Mouse (Mus musculus): ENCODE data around the gene Coro6.

Gene Coro6

DNA sequence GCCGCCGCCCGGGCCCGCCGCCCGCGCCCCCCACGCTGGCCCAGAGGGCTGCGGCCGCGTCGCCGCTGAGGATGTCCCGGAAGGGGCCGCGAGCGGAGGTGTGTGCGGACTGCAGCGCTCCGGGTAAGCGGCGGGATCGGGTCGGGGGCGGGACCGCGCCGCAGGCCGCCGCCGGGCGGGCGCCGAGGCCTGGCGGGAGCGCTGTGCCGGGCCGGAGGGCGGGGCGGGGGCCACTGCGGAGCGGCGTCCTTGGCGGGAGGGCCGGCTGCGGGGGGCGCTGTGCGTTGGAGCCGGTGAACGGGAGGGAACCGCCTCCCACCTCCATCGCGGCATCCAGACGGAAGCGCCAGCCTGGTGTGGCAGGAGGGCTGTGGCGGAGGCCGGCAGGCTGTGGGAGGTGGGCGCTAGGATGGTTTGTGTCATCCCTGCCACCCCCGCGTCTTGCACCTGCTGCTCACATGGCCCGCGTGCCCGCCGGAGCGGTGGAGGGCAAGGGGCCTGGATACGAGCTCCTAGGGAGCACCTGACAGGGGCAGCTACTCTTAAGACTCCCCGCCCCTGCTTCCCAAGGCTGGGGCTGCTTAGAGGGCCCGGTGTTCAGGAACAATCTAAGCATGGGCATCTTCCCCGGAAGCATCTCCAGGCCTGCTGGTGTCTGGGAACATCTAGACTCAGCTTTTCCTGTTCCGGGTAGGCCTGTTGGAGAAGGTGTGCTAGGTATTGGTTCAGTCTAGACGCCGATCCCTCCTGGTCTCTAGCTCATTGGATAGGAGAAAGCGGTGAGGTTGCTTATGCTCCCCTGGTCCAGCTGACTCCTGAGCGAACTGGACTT is 31.5 kb downstream of the Coro6 start, which contains the start of gene Git1:
Git1 (plus strand) TSS at position 51 of the 832 bp plus-strand sequence.
- peak; percentile 32 for DNase-seq (ENCODE audit: low spot score)

DNA sequence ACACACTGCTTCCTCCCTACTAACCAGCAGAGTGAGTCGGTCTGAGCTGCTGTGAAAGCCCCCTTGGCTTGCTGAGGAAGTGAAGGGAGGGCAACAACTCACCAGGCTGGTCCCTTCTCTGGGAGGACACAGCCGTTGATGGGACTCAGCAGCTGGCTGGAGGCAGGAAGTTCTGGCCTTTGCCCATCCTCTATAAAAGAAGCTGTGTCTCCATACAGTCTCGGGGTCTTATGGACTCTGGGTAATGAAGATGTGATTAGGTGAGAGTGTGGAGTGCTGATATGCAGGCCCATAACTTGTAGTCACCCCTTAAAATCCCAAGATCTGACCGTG is 32.1 kb downstream of the Coro6 start:
- DNase-seq (ENCODE audit: low spot score), result no peak

DNA sequence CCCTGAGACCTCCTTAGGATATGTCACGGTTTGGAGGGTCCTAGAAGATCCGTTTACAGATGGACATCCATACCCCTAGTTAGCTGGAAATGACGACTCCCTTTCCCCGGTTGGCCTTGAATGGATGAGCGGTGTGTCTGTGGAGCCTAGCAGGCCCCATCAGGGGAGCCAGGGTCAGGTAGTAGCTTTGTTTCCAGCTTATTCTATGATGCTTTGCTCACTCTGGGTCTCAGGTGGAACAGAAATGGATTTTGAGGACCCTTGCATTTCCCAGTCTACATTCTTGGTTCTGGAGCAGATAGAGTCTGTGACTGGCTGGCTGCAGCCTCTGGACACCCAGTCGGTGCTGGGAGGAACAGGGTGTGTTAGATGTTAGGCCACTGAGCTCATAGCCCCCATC is 32.6 kb downstream of the Coro6 start:
- DNase-seq (ENCODE audit: low spot score), result no peak

DNA sequence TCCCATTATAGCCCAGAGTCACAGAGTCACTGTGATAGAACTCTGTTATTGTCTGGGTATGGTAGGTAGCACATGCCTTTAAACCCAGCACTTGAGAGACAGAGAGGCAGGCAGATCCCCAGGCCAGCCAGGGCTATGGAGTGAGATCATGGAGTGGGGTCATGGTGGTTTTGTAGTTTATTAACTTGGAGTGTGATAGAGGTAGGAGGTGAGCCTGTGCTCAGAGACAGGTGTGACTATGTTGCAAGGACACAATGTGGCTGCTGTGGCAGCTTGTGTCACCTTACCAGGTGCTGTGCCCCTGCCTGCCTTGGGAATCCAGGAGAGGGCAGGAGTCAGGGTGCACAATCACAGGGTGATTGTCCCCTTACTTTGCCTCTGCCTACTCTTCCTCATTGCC is 33.3 kb downstream of the Coro6 start:
- no peak for DNase-seq (ENCODE audit: low spot score)

DNA sequence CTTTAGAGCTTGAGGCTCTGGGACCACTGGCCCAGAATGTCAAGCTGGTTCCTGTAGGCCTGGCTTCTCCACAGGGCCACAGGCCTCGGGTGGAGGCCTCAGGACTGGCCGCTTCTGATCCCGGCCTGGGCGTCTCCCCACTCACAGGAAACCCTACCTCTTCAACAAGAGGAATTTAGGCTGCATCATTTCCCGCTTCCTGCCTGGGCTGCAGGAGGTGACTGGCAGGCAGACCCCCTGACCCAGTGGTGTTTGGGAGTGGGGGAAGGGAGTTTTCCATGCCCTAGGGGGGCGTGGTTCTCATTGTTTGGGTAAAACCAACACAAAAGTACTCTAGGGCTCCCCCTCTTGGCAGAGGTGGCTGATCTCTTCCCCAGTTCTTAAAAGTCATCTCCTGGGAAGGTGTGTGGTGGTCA is 35.1 kb downstream of the Coro6 start:
- DNase-seq (ENCODE audit: low spot score), result peak; percentile 42

DNA sequence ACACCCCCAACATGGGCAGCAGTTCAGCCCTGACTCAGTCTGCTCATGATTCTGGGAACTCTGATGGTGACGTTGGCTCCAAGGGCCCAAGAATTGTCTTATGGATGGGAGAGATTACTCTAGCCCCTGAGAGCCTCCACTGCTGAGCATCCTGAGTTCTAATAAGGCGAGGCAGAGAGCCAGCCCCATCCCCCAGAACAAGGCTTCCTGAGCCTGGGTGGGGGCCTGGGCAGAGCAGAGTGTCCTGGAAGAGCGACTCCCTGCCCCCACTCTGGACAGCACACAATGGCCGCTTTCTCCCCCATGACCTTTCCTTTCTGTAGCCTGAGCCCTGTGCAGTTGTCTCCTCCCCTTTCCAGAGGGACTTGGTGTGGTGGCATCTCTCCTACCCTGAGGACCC is 35.6 kb downstream of the Coro6 start:
- no peak for DNase-seq (ENCODE audit: low spot score)

DNA sequence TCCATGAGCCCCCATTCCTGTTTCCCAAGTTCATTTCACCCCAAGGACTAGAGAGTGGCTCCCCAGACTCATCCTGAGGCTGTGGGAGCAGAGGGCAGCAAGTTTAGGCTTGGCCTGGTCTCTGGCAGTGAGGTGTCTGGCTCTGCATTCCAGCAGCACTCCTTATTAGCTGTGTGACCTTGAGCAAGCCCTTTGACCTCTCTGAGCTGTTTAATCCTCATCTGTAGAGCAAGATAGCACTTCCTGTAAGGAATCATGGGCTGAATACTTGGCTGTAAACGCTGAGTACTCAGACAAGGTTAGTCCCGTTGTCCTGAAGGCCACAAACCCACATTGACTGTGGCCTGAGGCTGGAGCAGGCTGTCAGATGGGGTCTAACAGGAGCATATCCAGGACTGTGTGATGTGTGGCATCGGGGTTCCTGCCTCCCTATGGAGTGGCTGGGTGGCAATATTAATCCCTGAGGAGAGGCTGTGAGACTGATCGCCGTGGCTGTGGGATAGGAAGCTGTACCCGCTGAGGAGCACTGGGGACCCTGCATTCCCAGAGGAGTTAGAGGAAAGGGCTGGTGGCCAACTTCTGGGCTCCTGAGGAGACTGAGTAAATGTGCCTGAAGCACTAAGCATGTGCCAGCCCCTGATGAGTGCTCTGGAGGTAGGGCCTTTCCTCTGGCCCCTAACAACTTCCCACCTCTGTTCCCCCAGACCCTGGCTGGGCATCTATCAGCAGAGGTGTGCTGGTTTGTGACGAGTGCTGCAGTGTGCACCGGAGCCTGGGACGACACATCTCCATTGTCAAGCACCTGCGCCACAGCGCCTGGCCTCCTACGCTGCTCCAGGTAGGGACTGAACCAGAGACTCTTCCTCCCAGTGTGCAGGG is 36.3 kb downstream of the Coro6 start:
- no peak for DNase-seq (ENCODE audit: low spot score)

DNA sequence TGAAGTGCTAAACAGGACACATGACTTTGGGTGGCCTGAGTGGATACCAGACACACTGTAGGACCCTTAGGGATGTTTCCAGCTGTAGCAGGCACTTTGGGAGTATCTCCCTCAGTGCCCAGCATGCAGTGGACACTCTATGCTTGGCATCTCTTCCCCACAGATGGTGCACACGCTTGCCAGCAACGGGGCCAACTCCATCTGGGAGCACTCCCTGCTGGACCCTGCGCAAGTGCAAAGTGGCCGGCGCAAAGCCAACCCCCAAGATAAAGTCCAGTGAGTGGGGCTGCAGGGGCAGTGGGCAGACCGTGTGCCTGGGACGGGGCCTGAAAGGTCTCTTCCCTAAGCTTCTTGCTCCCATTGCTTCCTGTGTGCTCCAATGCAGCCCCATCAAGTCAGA is 37.1 kb downstream of the Coro6 start:
- DNase-seq (ENCODE audit: low spot score), result no peak

DNA sequence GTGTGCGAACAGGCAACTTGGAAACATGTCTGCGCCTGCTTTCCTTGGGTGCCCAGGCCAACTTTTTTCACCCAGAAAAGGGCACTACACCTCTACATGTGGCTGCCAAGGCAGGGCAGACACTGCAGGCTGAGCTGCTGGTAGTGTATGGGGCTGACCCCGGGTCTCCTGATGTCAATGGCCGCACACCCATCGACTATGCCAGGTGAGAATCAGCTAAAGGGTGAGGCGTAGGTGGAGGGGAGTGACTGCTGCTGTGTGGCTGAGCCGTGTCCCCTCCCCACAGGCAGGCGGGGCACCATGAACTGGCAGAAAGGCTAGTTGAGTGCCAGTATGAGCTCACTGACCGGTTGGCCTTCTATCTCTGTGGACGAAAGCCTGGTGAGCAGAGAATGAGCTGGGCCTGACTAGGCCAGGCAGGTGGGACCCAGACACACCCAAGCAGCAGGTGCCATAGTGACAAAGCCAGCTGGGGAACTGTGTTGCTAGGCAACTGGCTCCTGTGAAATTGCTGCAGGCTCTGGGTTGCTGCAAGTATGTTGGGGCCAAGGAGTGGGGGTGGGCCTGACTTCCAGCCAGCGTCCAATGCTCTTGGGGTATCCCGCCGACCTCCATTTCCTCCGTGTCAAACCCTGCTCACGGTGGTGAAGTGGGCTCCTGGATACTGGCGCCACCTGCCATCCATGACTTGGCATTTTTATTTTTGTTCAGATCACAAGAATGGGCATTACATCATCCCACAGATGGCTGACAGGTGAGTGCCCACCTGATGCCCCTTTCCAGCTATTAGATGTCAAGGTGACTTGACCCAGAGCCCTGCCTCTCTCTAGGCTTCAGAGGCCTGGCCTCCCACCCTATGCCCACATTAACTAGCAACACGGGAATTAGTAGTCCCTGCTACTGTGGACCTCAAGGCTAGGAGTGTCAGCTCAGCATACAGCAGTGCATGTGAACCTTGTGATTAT is 38.4 kb downstream of the Coro6 start:
- DNase-seq (ENCODE audit: low spot score), result no peak

DNA sequence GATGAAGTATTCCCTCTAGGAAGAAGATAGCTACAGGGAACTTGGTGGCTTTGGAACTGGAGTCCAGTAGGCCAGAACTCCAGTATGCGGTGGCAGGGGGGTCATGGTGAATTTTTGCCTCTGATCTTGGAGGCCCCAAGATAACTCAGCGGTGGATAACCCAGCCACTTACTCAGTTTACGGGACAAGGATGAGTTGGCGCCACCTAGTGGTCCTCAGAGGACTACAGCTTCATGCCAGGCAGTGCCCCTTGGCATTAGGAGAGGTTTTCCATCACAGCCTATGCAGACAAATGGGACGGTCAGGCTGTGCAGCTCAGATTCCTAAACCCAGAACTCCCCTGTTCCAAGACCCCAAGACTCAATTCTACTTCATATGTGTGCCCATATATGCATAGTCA is 39.2 kb downstream of the Coro6 start:
- DNase-seq (ENCODE audit: low spot score), result peak; percentile 69

DNA sequence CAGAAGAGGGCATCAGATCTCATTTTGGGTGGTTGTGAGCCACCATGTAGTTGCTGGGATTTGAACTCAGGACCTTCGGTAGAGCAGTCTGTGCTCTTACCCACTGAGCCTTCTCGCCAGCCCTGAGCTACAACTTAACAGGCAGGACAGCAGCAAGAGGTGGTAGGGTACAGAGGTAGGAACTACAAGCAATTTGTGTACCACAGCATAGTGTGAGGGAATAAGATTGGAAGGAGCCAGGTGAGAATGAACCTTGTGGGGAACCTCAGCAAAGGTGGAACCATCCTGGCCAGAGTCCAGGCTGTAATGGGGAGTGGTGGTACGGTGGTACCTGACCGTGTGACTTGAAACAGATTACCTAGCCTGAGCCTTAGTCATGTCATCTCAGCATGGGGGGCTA is 39.8 kb downstream of the Coro6 start:
- DNase-seq (ENCODE audit: low spot score), result no peak

DNA sequence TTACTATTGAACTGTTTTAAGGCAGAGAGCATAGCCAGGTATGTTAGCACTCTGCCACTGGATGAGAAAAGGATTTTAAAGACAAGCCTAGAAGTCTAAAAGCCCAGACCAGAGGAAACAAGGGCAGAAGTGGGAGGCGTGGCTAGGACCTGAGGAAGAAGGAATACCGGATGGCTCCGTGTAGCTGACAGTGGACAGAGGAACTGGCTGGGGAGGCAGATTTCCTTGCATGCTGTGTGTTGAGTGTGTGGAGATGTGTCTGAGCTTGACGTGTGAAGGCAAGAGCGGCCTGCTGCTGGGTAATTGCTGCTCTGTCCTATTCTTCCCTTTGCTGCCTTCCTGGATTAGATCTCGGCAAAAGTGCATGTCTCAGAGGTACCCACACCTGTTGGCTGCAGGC is 40.3 kb downstream of the Coro6 start:
- DNase-seq (ENCODE audit: low spot score), result no peak

DNA sequence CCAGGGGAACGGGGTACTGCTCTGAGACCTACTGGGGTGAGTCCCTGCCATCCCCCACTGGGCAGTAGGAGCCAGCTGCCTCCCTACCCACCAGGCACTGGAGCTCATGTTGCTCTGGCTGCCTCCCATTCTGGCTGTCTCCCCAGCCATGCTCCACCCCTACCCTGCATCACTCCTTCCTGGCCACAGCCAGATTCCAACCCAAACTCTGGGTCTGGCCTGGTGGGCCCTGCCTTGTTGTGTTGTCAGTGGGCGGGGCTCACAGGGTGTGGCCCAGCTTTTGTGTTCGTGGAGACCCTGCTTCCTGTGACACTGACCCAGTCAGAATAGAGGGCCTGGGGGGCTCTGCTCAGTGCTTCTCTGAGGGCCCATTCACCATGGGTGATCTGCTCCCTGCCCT is 41.3 kb downstream of the Coro6 start:
- no peak for DNase-seq (ENCODE audit: low spot score)

DNA sequence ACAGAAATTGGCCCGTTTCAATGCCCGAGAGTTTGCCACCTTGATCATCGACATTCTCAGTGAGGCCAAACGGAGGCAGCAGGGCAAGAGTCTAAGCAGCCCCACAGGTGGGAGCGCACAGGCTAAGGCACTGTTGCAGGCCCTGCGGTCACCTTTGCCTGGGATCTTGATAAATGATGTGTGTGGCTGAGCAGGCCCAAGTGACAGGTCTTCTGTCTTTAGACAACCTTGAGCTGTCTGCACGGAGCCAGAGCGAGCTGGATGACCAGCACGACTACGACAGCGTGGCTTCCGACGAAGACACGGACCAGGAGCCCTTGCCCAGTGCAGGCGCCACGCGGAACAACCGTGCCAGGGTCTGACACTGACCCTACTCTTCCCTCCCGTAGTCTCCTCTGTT is 42.2 kb downstream of the Coro6 start:
- DNase-seq (ENCODE audit: low spot score), result no peak

DNA sequence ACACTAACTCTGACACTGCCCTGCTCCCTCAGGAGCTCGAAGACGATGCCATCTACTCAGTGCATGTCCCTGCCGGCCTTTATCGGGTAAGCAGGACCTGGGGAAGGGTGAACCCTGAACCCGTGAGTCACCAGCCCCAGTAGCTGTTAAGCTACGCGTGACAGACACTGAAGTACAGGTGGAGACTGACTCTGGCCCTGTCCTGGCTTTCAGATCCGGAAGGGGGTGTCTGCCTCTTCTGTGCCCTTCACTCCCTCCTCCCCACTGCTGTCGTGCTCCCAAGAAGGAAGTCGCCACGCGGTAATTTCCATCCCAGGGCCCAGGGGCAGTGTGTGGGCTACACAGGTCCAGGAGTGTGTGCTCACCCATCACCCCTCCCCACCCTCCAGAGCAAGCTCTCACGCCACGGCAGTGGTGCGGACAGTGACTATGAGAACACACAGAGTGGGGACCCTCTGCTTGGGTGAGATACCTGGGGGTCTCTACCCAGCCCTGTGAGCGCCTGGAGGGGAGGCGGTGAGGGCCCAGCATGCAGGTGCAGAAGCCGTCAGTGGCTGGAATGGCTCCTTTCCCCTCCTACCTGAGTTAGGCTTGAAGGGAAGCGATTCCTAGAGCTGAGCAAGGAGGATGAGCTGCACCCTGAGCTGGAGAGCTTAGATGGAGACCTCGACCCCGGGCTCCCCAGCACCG is 43.2 kb downstream of the Coro6 start:
- no peak for DNase-seq (ENCODE audit: low spot score)

DNA sequence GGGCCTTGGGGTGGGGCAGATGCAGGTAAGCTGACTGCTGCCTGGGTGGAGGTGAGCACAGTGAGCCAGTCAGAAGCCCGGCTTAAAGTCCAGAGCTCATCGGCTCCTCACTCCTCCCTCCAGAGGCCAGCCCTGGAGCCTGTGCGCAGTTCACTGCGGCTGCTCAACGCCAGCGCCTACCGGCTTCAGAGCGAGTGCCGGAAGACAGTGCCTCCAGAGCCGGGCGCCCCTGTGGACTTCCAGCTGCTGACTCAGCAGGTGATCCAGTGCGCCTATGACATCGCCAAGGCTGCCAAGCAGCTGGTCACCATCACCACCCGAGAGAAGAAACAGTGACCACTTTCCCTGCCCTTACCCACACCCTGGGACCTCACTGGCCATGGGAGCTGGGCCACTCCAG is 44.1 kb downstream of the Coro6 start:
- DNase-seq (ENCODE audit: low spot score), result no peak

DNA sequence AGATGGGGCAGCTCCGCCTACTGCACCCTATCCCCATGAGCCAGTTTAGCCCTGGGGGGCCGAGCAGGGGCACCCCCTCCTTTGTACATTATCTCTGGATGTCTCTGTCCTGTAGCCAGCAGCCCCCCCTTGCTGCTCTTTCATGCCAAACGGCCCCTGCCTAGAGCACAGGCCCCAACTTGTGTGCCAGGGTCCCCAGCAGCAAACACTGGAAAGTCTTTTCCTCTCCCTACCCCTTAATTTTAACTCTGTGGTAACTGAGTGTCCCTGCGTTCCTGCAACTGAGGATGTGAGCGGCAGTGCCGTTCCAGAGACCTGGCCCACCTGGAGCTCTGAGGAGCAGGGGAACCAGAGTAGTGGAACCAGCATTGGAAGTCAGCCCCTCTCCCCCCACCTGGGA is 44.7 kb downstream of the Coro6 start:
- no peak for DNase-seq (ENCODE audit: low spot score)

DNA sequence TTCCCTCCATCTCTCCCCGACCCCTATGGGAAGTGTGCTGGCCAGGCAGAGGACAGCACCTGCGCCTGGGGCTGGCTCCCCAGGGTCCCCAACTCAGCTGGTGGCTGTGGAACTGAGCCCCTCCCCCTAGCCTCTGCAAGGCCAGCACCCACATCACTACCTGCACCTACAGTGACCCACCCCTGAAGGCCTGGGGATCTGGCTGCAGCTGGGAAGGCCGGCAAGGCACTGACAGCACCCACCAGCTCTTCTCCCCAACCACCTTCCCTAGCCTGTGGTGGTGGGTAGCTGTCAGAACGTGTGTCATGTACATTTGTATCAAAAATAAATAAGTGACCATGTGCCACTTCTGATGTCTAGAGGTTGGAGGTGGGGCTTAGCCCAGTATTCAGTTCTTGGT is 45.2 kb downstream of the Coro6 start:
- DNase-seq (ENCODE audit: low spot score), result no peak

DNA sequence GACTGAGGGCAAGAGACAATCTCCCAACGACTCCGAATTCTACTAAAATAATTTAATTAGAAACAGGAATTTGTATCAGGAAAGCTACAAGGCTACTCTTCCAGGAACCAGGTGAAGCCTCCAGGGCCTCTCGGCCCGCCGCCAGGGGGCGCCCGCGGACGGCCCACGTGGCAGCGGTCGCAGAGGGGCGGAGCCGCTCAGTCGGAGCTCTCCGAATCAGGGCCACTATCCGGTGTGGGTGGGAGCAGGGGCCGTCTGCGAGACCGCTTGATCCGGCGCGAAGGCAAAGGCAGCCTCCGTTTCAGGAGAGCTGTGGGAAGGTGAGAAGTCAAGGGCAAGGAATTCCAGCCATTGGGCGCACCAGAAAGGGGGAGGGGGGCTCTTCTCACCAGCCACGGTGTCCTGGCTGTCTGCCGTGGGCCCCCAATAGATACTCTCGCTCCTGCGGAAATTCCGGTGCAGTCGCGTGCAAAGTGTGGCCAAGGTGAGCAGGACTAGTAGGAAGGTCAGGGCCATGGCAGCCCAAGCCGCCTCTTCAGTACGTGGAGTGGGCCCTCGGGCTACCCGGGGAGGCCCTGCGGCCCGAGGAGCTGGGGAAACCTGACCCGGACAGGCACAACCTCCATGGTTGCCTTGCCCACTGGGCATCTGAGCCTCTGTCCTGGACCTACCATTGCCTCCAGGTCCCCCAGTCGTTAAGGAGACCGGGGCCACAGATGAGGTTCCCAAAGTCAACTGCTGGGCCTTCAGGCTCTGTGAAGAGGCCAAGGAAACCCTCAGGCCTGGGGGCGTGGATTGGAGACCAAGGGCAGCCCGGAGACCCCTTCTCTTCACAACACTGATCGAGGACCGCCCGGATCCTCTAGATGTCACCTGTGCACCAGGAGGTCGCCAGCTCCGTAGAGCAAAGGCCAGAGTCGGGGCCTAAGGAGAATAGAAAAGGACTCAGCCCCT is 46.1 kb downstream of the Coro6 start:
- DNase-seq (ENCODE audit: low spot score), result peak; percentile 85

DNA sequence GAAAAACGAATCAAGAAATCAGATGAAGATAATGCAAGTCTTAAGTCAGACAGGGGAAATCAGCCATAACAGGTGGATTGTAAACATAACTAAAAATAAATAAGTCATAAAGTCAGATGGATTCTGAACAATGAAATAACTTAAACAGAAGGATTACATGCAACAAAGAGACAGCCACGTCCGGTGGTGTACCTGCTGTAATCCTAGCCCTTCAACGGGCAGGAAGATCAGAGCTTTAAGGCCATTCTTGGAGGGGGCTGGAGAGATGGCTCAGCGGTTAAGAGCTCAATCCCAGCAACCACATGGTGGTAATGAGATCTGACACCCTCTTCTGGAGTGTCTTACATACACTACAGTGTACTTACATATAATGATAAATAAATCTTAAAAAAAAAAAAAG is 49.1 kb downstream of the Coro6 start:
- no peak for DNase-seq (ENCODE audit: low spot score)
